Mouse (Mus musculus) liver, embryonic 14.5 days (tissue): ENCODE measurements around the gene Aoc1.

Experiments used
- CTCF ChIP-seq: IDR thresholded peaks from 2 replicates; pipeline ENCODE4 v1.5.1; 2016; ENCODE audit warnings: antibody characterized with exemption, low read depth, control low read depth
- EP300 ChIP-seq: IDR thresholded peaks from 2 replicates; pipeline ENCODE4 v1.6.1; 2016; ENCODE audit warnings: antibody characterized with exemption, low read depth

DNA sequence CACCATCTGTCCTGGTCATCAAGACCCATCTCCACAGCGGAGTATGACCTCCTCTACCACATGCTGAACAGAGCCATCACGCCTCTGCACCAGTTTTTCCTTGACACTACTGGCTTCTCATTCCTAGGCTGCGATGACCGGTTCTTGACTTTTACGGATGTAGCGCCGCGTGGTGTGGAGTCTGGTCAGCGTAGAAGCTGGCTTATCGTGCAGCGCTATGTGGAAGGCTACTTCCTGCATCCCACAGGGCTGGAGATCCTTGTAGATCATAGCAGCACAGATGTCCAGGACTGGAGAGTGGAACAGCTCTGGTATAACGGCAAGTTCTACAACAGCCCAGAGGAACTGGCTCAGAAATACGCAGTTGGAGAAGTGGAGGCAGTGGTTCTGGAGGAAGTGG, 32.9 kb downstream of the Aoc1 start:
- TF ChIP-seq CTCF = no peak
- no peak for TF ChIP-seq EP300
